Mouse (Mus musculus): Measurements from ENCODE around the gene Zdhhc13. TPM values are rescaled to one million over a fixed set of nuclear protein-coding genes. Genes with fewer than 3 reads are reported as not detected.

Zdhhc13 gene
- polyA plus RNA-seq, 1 experiment from 2014 or later = 37.9 TPM

DNA sequence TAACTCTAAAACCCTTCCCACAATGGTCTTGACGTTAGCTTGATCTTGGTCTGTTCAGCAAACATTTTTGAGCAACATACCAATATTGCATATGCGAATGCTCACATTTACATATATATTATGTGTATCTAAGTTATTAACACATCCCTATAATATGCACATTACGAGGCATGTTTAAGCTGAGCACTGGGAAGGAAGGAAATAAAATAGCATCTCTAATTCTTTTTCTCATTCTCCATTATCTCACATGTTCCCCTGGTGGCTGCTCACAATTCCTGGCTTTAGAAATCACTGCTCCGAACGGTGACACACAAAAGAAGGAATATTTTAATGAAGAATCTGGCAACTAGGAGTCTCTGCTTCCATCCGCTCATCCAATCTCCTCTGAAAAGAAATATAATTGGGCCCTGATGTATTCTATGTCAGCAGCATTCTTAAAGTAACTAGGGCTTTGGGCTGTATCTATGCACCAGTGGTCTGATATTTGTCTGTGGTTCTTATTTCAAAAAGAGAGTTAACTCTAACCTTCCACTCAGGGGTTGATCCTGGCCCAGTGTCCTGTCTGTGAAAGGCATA is 62.8 kb downstream of the Zdhhc13 start:
- 42% methylated on average over 6 of the region's 6 CpGs for WGBS
- Histone ChIP-seq H3K9me3 (no peaks in the 10 kb centered on the region), H3K27ac (replicated peaks) (peak overlapping the region; percentile 23; the same call in 1 of the 2 replicates), H3K4me3 (no peak overlapping the region), H3K9ac (no peak overlapping the region), H3K27me3 (no peaks in the 10 kb centered on the region; the same call in 1 of the 2 replicates), H3K4me1 (replicated peaks) (no peaks in the 10 kb centered on the region), H3K36me3 (no peaks in the 10 kb centered on the region), H3K4me2 (no peak overlapping the region)
- 0 out of 2 replicates have a peak, but pooled peaks have one; percentile 30 for ATAC-seq (ENCODE audit: low FRiP score, low read depth)

DNA sequence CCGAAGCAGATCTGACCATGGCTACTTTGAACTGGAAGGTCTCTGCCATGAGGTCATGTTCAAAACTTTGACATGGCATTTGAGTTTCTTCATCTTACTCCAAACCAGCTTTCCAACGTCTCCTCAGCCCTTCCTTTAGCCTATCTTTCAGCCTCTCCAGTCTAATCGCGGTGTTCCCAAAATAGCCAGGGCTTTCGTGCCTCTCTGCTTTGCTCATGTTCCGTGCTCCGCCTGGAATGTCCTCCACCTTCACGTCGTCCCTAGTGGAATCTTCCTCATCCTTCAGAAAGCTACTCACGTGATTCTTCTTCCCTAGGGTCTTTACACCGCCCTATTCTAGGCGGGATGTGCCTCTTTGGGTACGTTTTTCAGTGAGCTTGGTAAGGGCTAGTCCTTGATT is 64.7 kb downstream of the Zdhhc13 start:
- WGBS = 88% methylated on average over 13 of the region's 13 CpGs
- H3K4me3 ChIP-seq = no peak overlapping the region
- no peak overlapping the region for H3K27ac ChIP-seq (replicated peaks)
- H3K4me1 ChIP-seq (replicated peaks) = no peaks in the 10 kb centered on the region
- no peaks in the 10 kb centered on the region for H3K27me3 ChIP-seq
- ATAC-seq (ENCODE audit: low FRiP score, low read depth) = no peak
- H3K4me2 ChIP-seq = no peak overlapping the region
- H3K9ac ChIP-seq = no peak overlapping the region
- H3K9me3 ChIP-seq = no peaks in the 10 kb centered on the region
- no peaks in the 10 kb centered on the region for H3K36me3 ChIP-seq

DNA sequence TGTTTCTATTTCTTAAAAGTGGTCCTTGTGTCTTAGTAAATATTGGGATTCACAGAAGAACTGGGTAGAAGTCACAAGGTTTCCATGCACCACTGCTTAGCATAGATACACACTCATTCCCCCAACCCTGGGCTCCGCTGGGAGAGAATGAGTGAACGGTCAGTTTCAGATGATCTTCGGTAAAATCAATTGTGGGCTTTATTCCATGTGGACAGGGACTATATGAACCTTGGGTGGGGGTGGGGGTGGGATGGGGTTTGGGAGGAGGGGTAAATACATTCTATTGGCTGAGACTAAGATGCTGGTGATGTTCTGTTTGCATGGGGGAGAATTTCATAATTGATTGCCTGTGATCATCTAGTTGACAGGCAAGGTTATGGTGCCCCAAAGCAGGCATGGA is 66.7 kb downstream of the Zdhhc13 start:
- no peak for ATAC-seq (ENCODE audit: low FRiP score, low read depth)
- 92% methylated on average over 3 of the region's 3 CpGs for WGBS

DNA sequence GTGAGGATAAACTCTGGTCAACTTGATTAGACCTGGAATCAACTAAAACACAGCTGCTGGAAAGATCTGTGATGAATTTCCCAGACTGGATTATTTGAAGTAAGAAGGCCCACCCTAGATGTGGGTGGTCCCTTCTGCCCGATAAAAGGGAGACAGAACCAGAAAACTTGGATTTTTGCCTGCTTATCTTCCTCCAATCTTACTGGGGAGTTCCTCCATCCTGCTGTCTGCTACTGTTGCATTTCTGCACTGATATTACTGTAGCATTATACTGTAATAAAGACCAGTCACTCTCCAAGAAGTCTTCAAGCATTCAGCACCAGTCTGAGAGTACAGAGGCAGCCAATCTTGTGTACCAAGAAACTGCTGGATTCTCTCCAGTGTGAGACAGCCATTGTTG is 69.5 kb downstream of the Zdhhc13 start:
- H3K9ac ChIP-seq = no peak overlapping the region
- H3K4me2 ChIP-seq = no peak overlapping the region
- H3K27ac ChIP-seq (replicated peaks) = no peak overlapping the region
- no peaks in the 10 kb centered on the region for H3K36me3 ChIP-seq
- ATAC-seq (ENCODE audit: low FRiP score, low read depth) = no peak
- 80% methylated on average over 1 of the region's 1 CpGs for WGBS
- no peaks in the 10 kb centered on the region for H3K27me3 ChIP-seq
- H3K4me1 ChIP-seq (replicated peaks) = no peaks in the 10 kb centered on the region
- no peaks in the 10 kb centered on the region for H3K9me3 ChIP-seq
- no peak overlapping the region for H3K4me3 ChIP-seq

More for the DNA sequence above, 66.7 kb downstream of the Zdhhc13 start:
- Histone ChIP-seq H3K27ac (replicated peaks) (no peak overlapping the region), H3K9me3 (no peaks in the 10 kb centered on the region), H3K4me1 (replicated peaks) (no peaks in the 10 kb centered on the region), H3K36me3 (no peaks in the 10 kb centered on the region), H3K27me3 (no peaks in the 10 kb centered on the region), H3K4me2 (no peak overlapping the region), H3K4me3 (no peak overlapping the region), H3K9ac (no peak overlapping the region)

DNA sequence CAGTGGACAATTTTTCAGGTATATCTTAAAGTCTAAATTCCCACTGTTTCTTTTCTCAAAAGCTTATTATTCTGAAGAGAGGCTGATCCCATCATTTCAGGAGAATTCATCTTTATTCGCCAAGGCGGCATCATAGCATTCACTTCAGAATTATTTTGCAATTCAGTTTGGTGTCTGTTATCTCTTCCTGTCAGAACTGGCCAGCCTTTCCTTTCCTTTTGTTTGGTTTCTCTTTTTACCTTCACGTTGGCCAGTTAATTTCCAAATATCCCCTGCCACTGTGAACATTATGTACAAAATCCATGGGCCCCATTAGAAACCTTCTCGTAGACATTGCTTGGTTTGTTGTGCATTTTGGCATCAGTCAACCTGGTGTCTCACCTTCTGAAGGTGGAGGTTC is 70.6 kb downstream of the Zdhhc13 start:
- H3K27me3 ChIP-seq = no peaks in the 10 kb centered on the region
- H3K36me3 ChIP-seq = no peaks in the 10 kb centered on the region
- H3K27ac ChIP-seq (replicated peaks) = no peak overlapping the region
- no peak overlapping the region for H3K4me3 ChIP-seq
- H3K4me2 ChIP-seq = no peak overlapping the region
- no peaks in the 10 kb centered on the region for H3K4me1 ChIP-seq (replicated peaks)
- no peaks in the 10 kb centered on the region for H3K9me3 ChIP-seq
- 89% methylated on average over 4 of the region's 4 CpGs for WGBS
- no peak overlapping the region for H3K9ac ChIP-seq
- ATAC-seq (ENCODE audit: low FRiP score, low read depth) = no peak

DNA sequence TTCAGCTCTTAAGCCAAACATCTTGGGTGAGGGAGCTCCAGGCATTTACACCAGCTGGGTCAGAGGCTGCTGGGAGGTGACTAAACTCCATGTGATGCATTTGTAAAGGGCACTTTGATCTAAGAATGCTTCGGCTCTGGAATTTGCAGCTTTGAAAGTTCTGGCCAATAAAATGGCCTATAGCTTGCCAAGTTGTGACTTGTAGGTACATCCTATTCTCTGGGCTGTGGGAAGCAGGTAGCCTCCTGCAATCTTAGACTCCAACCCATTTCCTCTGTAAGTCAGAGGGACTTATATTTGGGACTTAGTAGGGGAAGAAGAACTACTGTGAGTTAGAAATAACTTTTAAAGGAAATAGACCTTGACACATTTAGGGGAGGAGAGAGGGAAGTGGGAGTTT is 72.1 kb downstream of the Zdhhc13 start:
- no peak overlapping the region for H3K27ac ChIP-seq (replicated peaks)
- H3K9me3 ChIP-seq = no peaks in the 10 kb centered on the region
- no peak overlapping the region for H3K4me3 ChIP-seq
- H3K27me3 ChIP-seq = no peaks in the 10 kb centered on the region
- no peaks in the 10 kb centered on the region for H3K4me1 ChIP-seq (replicated peaks)
- no peak overlapping the region for H3K4me2 ChIP-seq
- no peaks in the 10 kb centered on the region for H3K36me3 ChIP-seq
- ATAC-seq (ENCODE audit: low FRiP score, low read depth) = no peak
- no peak overlapping the region for H3K9ac ChIP-seq
- WGBS = 73% methylated on average over 1 of the region's 1 CpGs

DNA sequence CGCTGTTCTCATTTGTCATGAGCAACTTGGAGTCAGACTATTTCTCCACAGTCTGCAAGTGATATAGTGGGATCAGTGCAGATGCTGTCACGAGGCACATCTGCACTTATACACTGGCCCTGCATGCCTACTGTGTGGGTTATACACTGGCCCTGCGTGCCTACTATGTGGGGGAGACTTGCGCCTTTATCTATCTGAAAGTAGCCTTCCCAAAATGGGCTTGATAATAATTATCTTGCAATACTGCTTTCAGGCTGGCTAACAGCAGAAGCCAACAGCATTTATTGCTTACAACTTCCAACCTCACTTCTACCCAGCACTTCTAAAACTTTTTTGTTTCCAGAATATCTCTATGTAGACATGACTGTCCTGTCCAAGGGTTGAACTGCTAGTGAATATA is 73.0 kb downstream of the Zdhhc13 start:
- 87% methylated on average over 4 of the region's 4 CpGs for WGBS
- H3K4me2 ChIP-seq = no peak overlapping the region
- ATAC-seq (ENCODE audit: low FRiP score, low read depth) = no peak

DNA sequence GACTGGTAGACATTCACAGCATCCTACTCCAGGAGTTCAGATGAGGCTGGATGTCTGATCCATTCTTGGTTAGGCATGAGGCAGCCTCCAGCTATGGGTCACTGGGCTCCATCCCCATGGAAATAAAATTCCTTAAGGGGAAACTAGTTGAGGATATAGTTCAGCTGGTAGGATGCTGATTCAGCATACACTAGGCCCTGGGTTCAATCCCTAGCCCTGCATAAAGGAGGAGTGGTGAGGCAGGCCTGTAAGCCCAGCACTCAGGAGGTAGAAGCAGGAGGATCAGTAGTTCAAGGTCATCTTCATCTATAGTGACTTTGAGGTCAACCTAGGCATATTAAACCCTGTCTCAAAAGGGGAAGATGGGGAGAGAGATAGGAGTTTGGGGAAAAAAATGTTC is 75.4 kb downstream of the Zdhhc13 start:
- Histone ChIP-seq H3K27me3 (no peaks in the 10 kb centered on the region), H3K27ac (replicated peaks) (no peak overlapping the region), H3K9me3 (no peaks in the 10 kb centered on the region), H3K36me3 (no peaks in the 10 kb centered on the region), H3K4me2 (no peak overlapping the region), H3K4me3 (no peak overlapping the region), H3K4me1 (replicated peaks) (no peaks in the 10 kb centered on the region), H3K9ac (no peak overlapping the region)
- no peak for ATAC-seq (ENCODE audit: low FRiP score, low read depth)

More for the DNA sequence above, 73.0 kb downstream of the Zdhhc13 start:
- H3K4me1 ChIP-seq (replicated peaks) = no peaks in the 10 kb centered on the region
- no peaks in the 10 kb centered on the region for H3K27me3 ChIP-seq
- no peaks in the 10 kb centered on the region for H3K9me3 ChIP-seq
- H3K27ac ChIP-seq (replicated peaks) = no peak overlapping the region
- H3K9ac ChIP-seq = no peak overlapping the region
- H3K36me3 ChIP-seq = no peaks in the 10 kb centered on the region
- H3K4me3 ChIP-seq = no peak overlapping the region

DNA sequence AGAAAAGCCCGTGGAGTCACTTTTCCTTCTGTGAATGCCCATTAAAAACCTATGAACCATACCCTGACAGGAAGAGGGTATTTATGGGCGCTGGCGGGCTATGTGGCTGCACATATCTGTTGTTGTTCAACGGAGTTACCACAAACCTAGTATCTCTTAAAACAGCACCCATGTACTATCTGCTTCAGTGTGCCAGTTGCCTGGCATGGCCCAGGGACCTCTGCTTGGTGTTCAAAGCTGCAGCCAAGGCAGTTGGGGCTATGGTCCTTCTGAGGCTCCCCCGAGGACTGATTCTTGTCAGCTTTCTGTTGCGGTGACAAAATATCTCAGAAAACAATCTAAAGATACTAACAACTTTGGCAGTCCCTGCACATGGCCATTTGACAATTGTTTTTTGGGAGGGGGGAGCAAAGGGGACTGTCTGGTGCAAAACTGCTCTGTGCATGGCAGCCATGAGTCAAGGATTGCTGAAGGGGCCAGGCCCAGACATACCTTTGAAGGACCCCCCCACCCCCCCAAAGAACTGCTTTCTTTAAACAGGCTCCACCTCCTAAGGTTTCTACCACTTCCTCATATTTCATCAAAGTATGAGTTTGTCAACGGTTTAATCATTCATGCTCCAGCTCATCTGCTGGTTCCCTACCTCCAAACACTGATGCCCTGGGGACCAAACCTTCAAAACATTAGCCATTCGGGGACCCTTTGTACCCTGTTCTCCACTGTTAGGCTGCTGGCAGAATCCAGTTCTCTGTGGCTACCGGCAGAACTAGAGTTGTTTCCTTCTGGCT is 76.1 kb downstream of the Zdhhc13 start:
- no peaks in the 10 kb centered on the region for H3K9me3 ChIP-seq
- no peak overlapping the region for H3K4me3 ChIP-seq
- H3K9ac ChIP-seq = no peak overlapping the region
- H3K36me3 ChIP-seq = no peaks in the 10 kb centered on the region
- no peaks in the 10 kb centered on the region for H3K4me1 ChIP-seq (replicated peaks)
- no peaks in the 10 kb centered on the region for H3K27me3 ChIP-seq
- 93% methylated on average over 9 of the region's 9 CpGs for WGBS
- no peak overlapping the region for H3K27ac ChIP-seq (replicated peaks)
- ATAC-seq (ENCODE audit: low FRiP score, low read depth) = no peak
- H3K4me2 ChIP-seq = no peak overlapping the region

DNA sequence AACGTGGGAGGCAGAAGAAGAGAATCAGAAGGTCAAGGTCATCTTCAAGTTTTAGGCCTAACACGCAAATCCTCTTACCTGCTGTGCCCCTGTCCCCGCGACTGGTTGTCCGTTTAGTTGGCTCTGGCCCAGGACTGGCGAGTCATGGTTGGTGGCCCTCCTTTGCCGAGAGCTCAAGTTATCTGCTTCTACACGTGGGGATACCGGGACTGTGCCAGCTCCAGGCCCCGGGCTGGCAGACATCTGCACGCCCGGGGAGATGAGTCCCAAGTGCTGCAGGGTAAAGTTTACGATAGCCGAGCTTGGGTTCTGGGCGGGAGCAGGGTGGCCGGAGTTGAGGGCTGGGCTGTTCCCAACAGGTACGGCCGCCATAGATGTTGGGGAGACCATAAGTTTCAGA is 78.8 kb downstream of the Zdhhc13 start:
- no peaks in the 10 kb centered on the region for H3K36me3 ChIP-seq
- H3K9ac ChIP-seq = no peak overlapping the region
- no peak overlapping the region for H3K4me2 ChIP-seq
- ATAC-seq (ENCODE audit: low FRiP score, low read depth) = no peak
- WGBS = 91% methylated on average over 18 of the region's 18 CpGs
- H3K4me1 ChIP-seq (replicated peaks) = no peaks in the 10 kb centered on the region
- no peak overlapping the region for H3K27ac ChIP-seq (replicated peaks)
- H3K27me3 ChIP-seq = no peaks in the 10 kb centered on the region
- H3K9me3 ChIP-seq = no peaks in the 10 kb centered on the region
- no peak overlapping the region for H3K4me3 ChIP-seq

DNA sequence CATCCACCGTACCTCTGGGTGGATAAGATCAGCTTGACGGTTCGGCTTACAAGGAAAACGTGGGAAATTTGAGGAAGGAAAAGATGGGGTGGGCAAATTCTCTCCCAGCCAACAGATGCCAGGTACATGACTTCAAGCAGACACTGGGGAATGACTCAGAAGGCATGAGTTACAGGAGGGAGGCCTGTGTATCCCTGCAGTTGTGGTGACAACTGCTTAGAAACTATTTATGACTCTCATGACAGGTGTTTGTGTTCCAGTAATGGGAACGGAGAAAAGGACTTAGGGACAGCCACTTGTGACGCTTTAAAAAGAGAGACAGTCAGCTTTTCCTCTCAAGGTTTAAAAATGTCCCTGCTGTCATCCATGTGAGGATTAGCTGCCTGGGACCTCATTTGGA is 81.3 kb downstream of the Zdhhc13 start:
- H3K36me3 ChIP-seq = no peaks in the 10 kb centered on the region
- H3K27ac ChIP-seq (replicated peaks) = no peak overlapping the region
- WGBS = 90% methylated on average over 6 of the region's 6 CpGs
- no peak overlapping the region for H3K4me3 ChIP-seq
- no peak for ATAC-seq (ENCODE audit: low FRiP score, low read depth)
- H3K4me2 ChIP-seq = no peak overlapping the region
- no peak overlapping the region for H3K9ac ChIP-seq
- H3K9me3 ChIP-seq = no peaks in the 10 kb centered on the region
- no peaks in the 10 kb centered on the region for H3K4me1 ChIP-seq (replicated peaks)
- no peaks in the 10 kb centered on the region for H3K27me3 ChIP-seq

DNA sequence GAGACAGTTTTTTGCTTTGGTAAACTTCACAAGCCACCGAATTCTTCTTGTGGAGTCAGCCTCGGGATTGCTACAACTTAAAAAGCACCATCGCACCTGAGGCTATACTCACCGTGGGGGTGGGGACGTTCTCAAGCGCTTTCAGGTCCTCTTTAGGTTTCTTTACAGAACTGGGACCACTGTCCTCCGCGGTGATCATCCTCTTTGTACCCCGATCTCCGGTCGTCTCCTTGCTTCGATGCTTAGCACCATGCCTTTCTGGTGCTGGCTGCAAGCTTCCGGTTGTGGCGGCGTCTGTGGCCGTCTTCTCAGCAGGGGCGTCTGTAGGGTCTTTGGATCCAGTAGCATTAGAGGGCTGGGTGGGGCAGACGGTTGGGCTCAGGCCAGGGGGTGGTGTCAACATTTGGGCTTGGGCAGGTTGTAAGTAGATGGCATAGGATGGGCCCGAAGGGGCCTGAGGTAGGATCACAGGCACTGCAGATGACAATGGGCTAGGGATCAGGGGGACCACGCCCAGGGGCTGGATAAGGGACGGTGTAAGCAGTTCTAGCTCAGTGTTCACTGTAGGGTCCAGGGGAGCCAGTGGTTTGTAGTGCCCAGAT is 81.9 kb downstream of the Zdhhc13 start:
- Histone ChIP-seq H3K4me2 (no peak overlapping the region), H3K27me3 (no peaks in the 10 kb centered on the region), H3K9ac (no peak overlapping the region), H3K4me3 (no peak overlapping the region), H3K36me3 (no peaks in the 10 kb centered on the region), H3K27ac (replicated peaks) (no peak overlapping the region), H3K4me1 (replicated peaks) (no peaks in the 10 kb centered on the region), H3K9me3 (no peaks in the 10 kb centered on the region)
- no peak for ATAC-seq (ENCODE audit: low FRiP score, low read depth)
- 95% methylated on average over 21 of the region's 21 CpGs for WGBS
